Mouse (Mus musculus) left cerebral cortex, postnatal 14 days (tissue): ENCODE measurements at regions not wholly inside any gene's neighbourhood (a gene's known extent, or its start where the extent isn't known, plus 50 kb on each side); places are given as distances from the start of the nearest gene placed in this dataset.

ENCODE experiments used
- DNase-seq, 2 experiments: peaks; one replicate each; pipeline ENCODE4 v3.0.0; 2021 to 2022; ENCODE audit warnings: low spot score in 2 of 2, mixed read lengths in 1 of 2
- intact Hi-C: fragments of 180-260 bp; cut with DNase I; formaldehyde crosslinking; loops from one replicate; pipeline ENCODE4 v1.15.1; 2025

DNA sequence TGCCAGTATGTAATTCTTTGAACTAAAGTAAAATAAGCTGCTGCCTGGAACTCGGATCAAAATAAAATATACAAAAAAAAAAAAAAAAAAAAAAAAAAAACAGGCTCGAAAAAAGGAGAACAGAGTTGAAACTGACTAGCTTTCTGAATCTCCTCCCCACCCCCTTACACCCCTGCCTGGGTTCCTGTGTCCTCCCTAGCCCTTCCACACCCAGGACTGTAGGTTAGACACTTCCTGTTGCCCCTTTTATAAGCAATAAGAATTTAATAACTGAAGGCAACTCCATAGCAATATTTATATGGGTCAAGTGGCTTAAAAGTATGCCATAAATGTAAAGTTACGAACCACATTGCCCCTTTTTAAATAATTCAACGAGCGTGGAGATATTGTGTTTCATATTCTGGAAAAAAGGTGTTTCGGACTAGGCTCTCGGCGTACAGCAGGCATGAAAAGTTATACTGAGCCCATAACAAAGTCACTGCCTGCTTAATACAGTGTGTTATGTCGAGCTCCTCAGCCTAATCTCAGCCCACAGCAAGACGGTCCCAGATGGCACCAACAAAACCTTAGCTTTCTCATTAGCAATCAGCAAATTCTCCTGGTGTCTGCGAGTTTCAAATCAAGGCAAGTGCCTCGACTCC is 349.0 kb upstream of the Mki67 start:
- no peak for DNase-seq
- intact Hi-C loops: no loop called here

DNA sequence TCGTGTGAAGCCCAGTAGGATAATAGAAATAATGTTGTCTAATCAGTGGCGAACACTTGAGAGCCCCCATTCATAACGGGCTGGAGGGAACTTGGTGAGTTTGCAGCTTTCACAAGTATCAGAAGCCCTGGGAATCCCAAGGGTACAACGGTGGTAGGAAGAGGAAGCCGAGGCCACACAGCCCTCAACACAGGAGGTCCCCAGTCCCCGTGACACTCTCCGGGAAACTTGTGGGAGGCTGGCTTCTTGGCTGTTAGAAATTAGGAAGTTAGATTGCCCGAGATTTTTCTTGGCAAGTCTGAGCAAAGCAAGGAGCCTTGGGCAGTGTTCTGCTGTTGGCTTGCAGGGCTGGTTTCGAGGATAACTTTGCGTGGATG is 349.5 kb upstream of the Mki67 start:
- intact Hi-C loops: no loop called here
- no peak for DNase-seq

DNA sequence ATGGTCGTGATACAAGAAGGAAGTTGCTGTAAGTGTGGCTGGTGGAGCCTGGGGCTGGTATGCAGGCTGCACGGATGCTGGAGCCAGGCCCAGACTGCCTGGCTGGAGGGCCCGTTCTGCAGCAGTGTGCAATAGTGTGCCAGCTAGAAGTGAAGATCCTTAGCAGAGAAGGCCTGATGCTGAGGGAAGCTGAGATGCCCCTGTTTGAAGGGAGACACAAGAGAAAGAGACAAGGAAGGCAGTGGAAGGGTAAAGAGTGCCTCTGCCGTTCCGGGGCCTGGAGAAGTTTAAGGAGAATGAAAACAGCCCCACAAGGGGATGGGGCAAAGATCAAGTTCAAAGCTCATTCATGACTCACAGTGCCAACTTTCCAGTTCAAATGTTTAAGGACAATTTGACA is 354.7 kb upstream of the Mki67 start:
- intact Hi-C loops: no loop called here
- DNase-seq: peak in 1 of 2 experiments; percentile 31

DNA sequence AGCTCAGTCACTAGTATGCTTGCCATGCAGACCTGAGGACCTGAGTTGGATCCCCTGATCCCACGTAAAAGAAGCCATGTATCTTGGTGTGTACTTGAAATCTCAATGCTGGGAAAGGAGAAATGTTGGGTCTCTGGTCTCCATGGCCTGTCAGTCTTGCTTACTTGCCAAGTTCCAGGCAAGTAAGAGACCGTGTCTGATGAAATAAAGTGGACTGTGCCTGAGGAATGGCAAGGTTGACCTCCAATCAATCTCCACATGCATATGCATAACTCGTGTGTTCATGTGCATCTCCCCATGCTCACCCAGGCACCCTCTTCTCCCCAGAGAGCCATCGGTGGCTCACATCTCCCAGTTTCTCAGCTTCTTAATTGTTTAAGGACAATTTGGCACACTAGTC is 355.2 kb upstream of the Mki67 start:
- intact Hi-C loops: no loop called here
- no peak for DNase-seq

DNA sequence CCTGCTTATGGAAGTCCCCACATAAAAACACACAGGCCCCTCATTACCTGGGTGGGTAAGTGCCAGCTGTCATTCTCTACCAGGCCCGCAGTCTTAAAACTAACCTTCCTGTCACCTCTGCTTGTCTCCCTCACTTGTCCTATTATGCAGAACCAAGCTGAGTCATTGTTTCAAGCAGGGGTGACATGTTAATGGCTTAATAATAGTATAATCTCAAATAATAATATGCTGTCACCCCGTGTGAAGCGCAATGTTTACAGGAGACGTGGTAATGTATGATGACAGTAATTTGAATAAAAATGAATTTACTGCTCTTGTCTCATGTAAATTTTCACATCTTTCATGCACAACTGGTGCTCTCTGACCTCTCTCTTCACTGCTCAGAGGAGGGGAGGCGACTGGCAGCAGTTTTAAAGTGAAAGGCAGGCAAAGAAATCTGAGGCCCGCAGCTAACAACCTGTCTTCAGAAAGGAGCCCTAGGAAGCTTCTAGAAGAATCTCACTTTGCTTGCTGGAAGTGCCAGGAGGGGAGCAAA is 357.2 kb upstream of the Mki67 start:
- DNase-seq: no peak
- intact Hi-C loops: no loop called here

DNA sequence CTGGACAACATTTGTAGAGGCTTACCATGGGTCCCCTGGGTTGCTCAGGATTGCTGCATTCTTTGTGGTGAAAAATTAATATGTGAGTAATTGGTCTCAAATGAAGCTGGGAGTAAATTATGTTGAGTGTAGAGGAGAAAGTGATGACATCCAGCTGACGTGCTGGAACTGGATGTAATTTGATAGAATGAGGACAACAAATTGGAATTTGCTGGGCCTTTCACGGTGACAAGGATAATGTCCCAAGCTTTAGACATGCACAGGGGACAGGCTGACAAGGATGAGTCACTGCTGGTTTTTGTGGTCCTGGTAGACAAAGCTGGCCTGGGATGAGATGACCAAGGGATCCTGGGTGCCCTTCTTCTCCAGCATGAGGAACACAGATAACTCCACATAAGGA is 357.9 kb upstream of the Mki67 start:
- intact Hi-C loops: no loop called here
- no peak for DNase-seq

DNA sequence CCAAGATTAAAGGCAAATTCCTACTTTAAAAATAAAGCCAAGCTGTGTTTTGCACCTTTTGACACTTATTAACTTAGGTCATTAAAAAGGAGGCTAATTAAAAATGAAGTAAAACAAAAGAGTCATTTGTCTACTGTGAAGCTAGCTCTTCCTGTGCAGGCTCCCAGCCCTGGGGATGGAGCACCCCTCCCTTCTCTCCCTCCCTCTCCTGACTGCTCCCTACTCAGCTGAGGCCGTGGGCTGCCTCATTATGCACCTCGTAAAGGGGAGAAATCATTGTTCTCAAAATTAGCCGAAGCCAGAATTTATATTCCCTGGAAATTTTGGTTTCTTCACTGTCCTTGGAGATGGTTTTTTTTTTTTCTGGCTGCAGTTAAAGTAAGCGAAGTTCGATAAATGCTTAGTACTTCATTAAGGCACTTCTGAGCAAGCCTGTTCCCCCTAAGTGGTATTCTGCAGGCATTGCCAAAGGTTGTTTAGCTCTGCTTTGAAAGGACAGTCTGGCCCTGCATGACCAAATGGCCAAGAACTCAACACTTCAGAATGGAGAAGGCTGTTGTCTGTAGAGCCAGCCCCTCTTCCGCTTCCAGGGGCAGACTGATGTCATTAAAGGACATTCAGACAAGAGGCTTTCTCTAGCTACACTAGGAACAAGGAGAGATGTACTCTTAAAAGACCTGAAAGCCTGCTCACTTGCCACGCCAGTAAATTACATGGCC is 365.5 kb upstream of the Mki67 start:
- intact Hi-C loops: no loop called here
- DNase-seq: no peak

DNA sequence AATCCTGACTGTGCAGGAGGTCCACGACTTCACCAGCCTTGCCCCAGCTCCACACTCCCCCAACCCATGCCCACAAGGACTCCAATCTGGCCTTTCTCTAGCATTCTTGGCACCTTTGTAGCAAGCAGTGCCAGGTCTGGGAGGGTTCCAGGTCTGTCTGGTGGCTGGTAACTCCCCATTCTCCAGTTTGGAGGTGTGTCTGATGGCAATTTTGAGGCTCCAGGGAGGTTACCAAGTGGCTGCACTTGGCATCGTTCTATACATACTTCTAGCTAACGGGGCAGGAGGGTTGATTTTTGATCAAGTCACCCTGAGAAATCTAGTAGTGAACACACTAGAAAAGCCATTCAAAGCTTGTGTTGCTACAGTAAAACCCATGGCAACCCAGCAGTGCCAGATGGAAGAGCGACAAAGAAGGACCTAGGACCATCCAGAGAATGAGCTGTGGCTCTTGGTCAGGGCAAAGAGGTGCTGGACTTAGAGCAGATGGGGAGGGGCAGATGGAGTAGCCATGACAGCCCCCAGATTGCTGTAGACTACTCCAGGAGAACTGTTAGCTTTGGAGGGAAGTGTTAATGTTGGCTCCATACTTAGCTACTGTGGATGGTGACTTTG is 366.2 kb upstream of the Mki67 start:
- intact Hi-C loops: no loop called here
- DNase-seq: peak in 1 of 2 experiments; percentile 30

DNA sequence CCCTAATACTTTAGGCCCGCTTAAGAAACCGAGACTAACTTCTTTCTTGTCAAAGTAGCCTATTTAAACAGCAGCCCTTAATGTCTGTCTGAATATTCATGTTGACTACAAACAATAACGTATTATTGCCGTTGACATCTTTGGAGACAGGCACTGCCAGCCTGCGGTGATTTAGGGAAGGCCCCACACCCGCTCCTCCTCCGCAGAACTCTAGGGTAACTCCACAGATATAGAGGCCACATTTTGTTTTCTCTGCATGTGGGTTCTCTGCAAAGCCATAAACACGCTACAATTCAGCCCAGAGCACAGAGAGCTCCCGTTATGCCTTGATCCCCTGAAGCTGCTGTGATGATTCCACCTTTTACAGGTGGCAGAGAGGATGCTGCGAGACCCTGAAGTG is 366.8 kb upstream of the Mki67 start:
- no peak for DNase-seq
- intact Hi-C loops: no loop called here

DNA sequence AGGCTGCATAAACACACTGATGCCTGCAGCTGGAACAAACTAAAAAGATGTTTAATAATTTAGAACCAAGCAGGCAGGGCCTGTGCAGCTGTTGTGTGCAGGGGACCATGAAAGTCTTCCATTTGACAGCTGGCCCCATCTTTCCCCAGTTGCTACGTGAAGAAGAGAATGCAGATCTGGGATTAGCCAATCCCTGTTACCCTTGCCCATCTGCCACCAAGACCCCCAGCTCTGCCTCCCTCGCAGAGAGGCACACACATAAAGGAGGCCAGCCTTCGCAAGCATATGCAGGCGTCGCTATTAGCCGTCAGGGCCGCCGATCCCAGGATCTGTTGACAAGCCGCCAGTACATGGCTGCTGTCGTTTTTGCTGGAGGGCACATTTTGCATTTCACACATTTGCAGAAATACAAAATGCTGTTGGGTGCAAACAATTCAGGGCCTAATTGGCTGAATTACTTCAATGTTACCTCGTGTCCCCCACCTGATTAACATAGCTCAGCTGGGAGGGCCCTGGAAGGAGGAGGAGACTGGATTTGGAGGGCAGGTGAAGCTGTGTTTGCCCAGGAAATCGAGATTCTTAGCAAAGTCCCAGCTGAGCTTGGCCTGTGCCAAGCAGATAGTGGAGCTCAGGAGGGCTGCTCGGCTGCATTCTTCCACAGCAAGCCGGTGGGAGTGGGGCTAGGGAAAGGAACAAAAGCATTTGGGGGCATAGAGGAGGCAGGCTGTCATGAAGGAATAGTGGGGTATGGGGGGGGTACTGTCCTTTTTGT is 367.6 kb upstream of the Mki67 start:
- intact Hi-C loops: no loop called here
- no peak for DNase-seq

DNA sequence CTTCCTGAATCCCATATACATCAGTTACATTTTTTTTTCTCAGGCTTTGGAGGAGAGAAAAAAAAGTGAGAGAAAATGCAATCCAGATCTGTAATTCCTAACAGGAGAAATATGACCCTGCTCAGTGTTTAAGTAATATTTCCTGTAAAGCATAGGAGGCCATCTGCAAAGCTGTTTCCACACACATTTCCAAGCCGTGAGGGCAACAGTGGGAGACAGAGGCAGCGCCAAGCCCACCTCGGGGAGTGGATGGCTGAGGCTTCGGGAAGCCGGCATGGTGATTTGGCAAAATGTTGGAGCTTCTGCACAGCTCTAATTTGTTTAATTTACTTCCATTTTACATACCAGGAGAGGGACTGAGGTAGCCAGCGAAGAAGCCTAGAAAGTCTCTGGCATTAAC is 372.6 kb upstream of the Mki67 start:
- no peak for DNase-seq
- intact Hi-C loops: no loop called here

DNA sequence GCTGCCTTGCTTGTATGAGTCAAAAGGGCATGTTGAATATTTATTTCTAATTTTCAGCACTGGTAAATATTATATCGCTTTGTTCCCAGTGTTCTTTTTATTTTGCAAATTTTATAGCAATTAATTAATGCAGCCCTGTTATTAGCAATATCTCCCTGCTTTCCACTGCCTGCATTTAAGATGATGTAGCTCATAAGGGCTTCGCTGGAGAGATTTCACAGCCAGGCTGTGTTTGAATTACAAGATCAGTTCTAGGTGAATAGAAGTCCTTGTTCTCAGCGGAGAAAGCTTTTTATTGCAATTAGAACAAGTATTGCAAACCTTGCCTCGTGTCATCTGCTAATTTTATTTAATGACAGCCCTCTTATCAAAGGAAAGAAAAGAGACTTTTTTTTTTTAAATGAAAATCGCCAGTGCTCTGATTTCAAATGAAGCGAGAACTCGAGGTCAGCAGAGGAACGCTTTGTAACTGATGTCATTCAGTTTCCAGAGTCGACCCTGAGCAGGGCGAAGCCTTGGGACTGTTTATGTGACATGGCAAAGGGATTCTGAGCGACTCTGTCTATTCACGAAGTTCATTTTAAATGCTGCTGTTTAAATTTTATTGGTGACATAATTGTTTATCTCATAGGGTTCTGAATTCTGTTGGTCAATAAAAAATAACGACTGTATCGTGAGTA is 378.7 kb upstream of the Mki67 start:
- DNase-seq: no peak
- intact Hi-C loops: no loop called here

DNA sequence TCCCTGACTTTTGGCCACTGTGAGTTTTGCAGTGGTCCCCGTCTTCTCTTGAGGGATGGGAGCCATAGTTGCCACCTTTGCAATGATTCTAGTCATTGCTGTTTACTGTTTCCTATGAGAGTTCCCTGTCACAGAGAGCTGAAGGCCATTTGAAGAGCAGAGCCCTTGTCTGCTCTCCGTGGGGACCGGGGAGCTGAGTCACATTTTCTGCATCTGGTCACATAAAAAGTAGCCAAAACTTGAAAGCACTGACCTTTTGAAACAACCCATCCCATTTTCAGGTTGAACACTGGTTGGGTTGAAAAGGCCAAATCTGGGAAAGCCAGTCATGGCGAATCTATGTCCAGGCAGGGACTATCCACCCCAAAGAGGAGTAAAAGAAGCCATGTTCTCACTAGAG is 387.9 kb upstream of the Mki67 start:
- intact Hi-C loops: no loop called here
- DNase-seq: no peak

DNA sequence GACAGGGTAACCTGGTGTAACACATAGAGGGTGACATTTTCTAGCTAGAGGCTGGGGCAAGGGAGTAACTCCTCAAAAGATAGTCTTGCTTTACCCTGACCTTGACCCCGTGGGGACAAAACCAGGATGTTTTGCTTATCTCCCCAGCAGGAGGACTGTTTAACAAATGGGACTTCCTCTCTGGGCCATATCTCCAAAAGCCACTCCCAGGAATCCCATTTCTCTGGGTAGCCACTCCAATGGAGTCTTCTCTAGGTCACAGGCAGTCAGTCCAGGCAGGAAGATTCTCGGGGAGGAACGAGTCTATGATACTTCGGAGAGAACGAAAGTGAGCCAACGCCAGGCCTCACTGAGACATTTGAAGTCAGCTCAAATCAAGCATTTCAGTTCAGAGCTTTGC is 396.0 kb upstream of the Mki67 start:
- intact Hi-C loops: no loop called here

DNA sequence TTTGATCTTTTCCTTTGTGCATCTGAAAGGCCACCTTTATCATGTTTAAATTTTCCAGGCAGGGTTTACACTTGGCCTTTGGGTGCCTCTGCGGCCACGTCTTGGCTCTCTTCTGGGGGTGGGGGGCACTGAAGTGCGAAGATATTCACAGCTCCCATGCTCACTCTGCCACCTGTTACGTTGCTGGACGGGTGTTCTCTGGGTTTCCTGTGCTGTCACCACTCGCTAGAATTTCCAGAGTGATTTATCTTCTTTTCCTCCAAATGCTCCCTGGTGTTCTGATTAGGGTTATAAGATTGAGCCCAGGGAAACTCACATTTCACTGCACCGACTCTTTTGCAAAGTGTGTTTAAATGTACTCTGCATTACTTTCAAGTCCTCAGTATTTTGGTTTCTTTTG is 404.8 kb upstream of the Mki67 start:
- no peak for DNase-seq
- intact Hi-C loops: no loop called here

More for the DNA sequence above, 396.0 kb upstream of the Mki67 start:
- DNase-seq: no peak

DNA sequence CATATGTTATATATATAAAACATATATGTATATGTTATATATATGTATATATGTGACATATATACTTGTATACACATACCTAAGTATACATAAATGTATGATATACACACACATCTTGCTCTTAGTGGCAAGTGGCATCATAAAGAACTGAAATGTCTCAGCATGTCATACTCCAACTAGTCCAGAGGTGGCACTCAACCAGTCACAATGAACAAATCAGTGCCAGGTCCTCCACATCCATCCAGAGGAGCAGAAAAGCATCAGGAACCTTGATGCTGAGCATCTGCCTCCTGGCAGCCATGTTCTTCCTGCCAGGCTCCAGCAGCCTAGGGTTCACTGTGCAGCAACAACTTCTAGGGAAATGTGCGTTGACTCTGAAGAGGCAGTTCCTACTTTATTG is 405.2 kb upstream of the Mki67 start:
- DNase-seq: no peak
- intact Hi-C loops: no loop called here

DNA sequence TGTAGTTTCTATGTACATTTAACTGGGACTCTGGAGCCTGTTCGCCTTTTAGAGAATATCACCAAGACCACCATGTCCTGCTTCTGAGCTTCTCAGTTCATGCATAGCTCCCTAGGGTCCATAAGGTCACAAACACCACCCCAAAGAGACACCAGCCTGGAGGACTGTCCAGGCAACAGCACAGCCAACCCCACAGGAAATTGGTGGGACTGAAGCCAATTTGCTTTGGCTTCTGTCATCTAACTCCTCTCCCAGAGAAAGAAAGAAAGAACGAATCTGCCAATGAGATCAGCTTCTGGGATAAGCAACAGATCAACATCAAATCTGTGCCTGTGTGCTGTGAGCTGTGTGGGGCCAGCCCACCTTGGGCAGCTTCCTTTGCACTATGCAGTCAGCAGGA is 408.6 kb upstream of the Mki67 start:
- no peak for DNase-seq
- intact Hi-C loops: no loop called here

DNA sequence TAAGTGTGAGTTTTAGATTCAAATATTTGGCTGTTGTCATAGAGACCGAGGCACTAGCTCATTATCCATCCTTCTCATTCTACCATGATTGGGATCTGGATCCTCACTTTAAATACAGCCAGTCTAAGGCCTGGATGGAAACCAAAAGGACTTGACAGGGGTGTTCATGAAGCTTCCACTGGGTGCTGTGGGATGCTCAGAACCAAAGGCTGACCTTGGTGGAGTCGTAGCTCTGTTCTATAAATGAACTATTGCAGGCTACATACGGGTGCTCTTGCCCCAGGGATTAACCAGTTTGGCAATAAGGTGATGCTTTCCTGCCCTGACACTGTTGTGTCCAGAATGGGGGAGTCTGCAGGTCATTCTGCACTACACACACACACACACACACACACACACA is 410.2 kb upstream of the Mki67 start:
- intact Hi-C loops: no loop called here

DNA sequence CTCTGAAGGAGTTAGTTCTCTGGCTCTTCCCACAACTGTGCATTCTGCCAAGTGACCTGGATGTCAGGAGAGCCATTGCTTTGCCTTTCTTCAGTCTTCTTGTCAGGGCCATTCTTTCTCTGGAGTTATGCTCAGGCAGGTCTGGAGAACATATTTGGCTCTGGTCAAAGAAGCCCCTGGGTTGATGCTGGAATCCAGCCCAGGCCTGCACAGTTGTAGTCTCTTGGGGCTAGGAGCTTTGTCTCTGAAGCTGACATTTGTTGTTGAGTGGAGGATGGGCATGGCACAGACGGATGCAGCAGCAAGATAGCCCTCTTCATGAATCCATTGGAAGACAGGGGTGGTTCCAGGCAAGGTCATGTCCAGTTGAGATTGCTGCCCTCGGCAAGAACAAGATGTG is 411.4 kb upstream of the Mki67 start:
- intact Hi-C loops: no loop called here

More for the DNA sequence above, 410.2 kb upstream of the Mki67 start:
- no peak for DNase-seq

DNA sequence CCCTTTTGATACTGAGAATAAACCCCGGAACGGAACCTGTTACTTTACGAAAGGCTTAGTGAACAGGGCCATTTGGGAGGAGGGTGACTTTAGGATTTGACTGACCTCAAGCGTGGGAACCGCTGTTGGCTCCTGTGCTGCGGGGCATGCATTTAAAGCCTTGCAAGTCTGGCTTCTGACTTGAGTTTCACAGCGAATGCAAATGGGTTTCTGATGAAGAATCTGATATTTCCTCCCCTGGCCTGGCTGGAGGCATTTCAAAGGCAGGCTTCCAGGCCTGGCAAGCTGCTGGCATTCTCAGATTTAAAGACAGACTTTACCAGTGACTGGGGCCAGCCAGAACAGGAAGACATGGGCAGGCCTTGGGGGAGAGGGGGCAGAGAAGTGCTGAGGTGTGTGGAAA is 413.6 kb upstream of the Mki67 start:
- peak in 1 of 2 experiments; percentile 12 for DNase-seq
- intact Hi-C loops: no loop called here

More for the DNA sequence above, 411.4 kb upstream of the Mki67 start:
- DNase-seq: no peak
